Mouse (Mus musculus): Measurements from ENCODE around the gene Ddx55.

GRCm38 (mm10) chr5:124529697-124530096 lies 23.0 kb upstream of the Ddx55 start:
- TF ChIP-seq POLR2A (IDR thresholded peaks at IDR 0.05; ENCODE audit: extremely low read depth, insufficient read depth, low read length) (no peak), CTCF (IDR thresholded peaks at IDR 0.05; ENCODE audit: low read depth, low read length) (no peak)
